Mouse (Mus musculus): ENCODE data around the gene Myo1d.
A peak's percentile ranks its signal among the peaks of the same experiment; 100 is the strongest.

The Myo1d gene

GRCm38 (mm10) chr11:80553046-80553445 is 226.8 kb downstream of the Myo1d start:
- no peak for DNase-seq (ENCODE audit: low spot score in 2 of 2)

- no peak for DNase-seq (ENCODE audit: low spot score in 2 of 2)
Observed at GRCm38 (mm10) chr11:80551634-80552033, 228.2 kb downstream of the Myo1d start.

GRCm38 (mm10) chr11:80550264-80550663 is 229.6 kb downstream of the Myo1d start:
- DNase-seq (ENCODE audit: low spot score in 2 of 2) = no peak

GRCm38 (mm10) chr11:80549854-80550253 is 230.0 kb downstream of the Myo1d start:
- DNase-seq (ENCODE audit: low spot score in 2 of 2) = no peak

GRCm38 (mm10) chr11:80546233-80546632 is 233.6 kb downstream of the Myo1d start:
- DNase-seq (ENCODE audit: low spot score in 2 of 2) = no peak

- DNase-seq (ENCODE audit: low spot score in 2 of 2) = no peak
Observed at GRCm38 (mm10) chr11:80539056-80539455, 240.8 kb downstream of the Myo1d start.

GRCm38 (mm10) chr11:80532966-80533365 is 246.9 kb downstream of the Myo1d start:
- DNase-seq (ENCODE audit: low spot score in 2 of 2) = no peak

- no peak for DNase-seq (ENCODE audit: low spot score in 2 of 2)
Observed at GRCm38 (mm10) chr11:80529149-80529548, 250.7 kb downstream of the Myo1d start.

- DNase-seq (ENCODE audit: low spot score in 2 of 2) = no peak
Observed at GRCm38 (mm10) chr11:80527697-80528096, 252.1 kb downstream of the Myo1d start.

- DNase-seq (ENCODE audit: low spot score in 2 of 2) = no peak
Observed at GRCm38 (mm10) chr11:80524213-80524612, 255.6 kb downstream of the Myo1d start.

- DNase-seq (ENCODE audit: low spot score in 2 of 2) = no peak
Observed at GRCm38 (mm10) chr11:80523410-80523809, 256.4 kb downstream of the Myo1d start.

- DNase-seq (ENCODE audit: low spot score in 2 of 2) = no peak
Observed at GRCm38 (mm10) chr11:80522852-80523251, 257.0 kb downstream of the Myo1d start.

GRCm38 (mm10) chr11:80521148-80521547 is 258.7 kb downstream of the Myo1d start:
- no peak for DNase-seq (ENCODE audit: low spot score in 2 of 2)

- DNase-seq (ENCODE audit: low spot score in 2 of 2) = no peak
Observed at GRCm38 (mm10) chr11:80518421-80519367, 261.1 kb downstream of the Myo1d start.

GRCm38 (mm10) chr11:80515895-80516294 is 263.9 kb downstream of the Myo1d start:
- no peak for DNase-seq (ENCODE audit: low spot score in 2 of 2)

GRCm38 (mm10) chr11:80515346-80515745 is 264.5 kb downstream of the Myo1d start:
- DNase-seq (ENCODE audit: low spot score in 2 of 2) = no peak

GRCm38 (mm10) chr11:80513796-80514195 is 266.0 kb downstream of the Myo1d start:
- no peak for DNase-seq (ENCODE audit: low spot score in 2 of 2)

GRCm38 (mm10) chr11:80512313-80513056 is 267.3 kb downstream of the Myo1d start:
- peak; percentile 43 to 44 for DNase-seq (ENCODE audit: low spot score in 2 of 2)

GRCm38 (mm10) chr11:80510124-80510523 is 269.7 kb downstream of the Myo1d start:
- DNase-seq (ENCODE audit: low spot score in 2 of 2) = no peak

GRCm38 (mm10) chr11:80509176-80509506 is 270.7 kb downstream of the Myo1d start:
- DNase-seq (ENCODE audit: low spot score in 2 of 2) = no peak

- peak; percentile 84 to 86 for DNase-seq (ENCODE audit: low spot score in 2 of 2)
Observed at GRCm38 (mm10) chr11:80508361-80509175, 271.3 kb downstream of the Myo1d start.

- DNase-seq (ENCODE audit: low spot score in 2 of 2) = peak in 1 of 2 experiments; percentile 27
Observed at GRCm38 (mm10) chr11:80507791-80508190, 272.0 kb downstream of the Myo1d start.
